ENCODE assay signal across 17 mouse cellular contexts in genomic region chr13:93312518-93312917, GRCm38 (mm10).
"Had no signal": no experiment of that assay in that cellular context is flagged by ENCODE, and none has a peak within 500 bp of the region (broad histone marks: within the 10 kb centered on the region; RNA-seq: fewer than 3 reads in every experiment).

No protein-coding gene starts in this region.

- H3K9ac ChIP-seq: lung, embryonic 15.5 days; midbrain, embryonic 13.5 days; midbrain, embryonic 15.5 days; neural tube, embryonic 12.5 days; stomach, embryonic 15.5 days had no signal

- ATAC-seq: lung, postnatal 0 days; midbrain, embryonic 13.5 days; midbrain, embryonic 15.5 days had no signal

- DNase-seq: lung, adult 2 months; lung, postnatal 14 days; lung, postnatal 36 days; right cerebral cortex, postnatal 14 days; thymus, adult 2 months; thymus, postnatal 25 days; thymus, postnatal 4 days had no signal

- H3K4me1 ChIP-seq: lung, embryonic 15.5 days; stomach, embryonic 15.5 days had no signal

- H3K27me3 ChIP-seq: lung, embryonic 15.5 days; megakaryocyte, embryonic 14.5 days; midbrain, embryonic 13.5 days; midbrain, embryonic 15.5 days; neural tube, embryonic 12.5 days; stomach, embryonic 15.5 days had no signal

- H3K4me3 ChIP-seq: lung, embryonic 15.5 days; megakaryocyte, embryonic 14.5 days; midbrain, embryonic 13.5 days; midbrain, embryonic 15.5 days; neural tube, embryonic 12.5 days; stomach, embryonic 15.5 days had no signal

- H3K27ac ChIP-seq: lung, embryonic 15.5 days; macrophage; midbrain, embryonic 13.5 days; midbrain, embryonic 15.5 days; neural tube, embryonic 12.5 days; stomach, embryonic 15.5 days; stomach, postnatal 0 days had no signal

- H3K9me3 ChIP-seq: lung, embryonic 15.5 days; megakaryocyte, embryonic 14.5 days; midbrain, embryonic 13.5 days; midbrain, embryonic 15.5 days; neural tube, embryonic 12.5 days; stomach, embryonic 15.5 days had no signal

- H3K4me2 ChIP-seq: lung, embryonic 15.5 days; midbrain, embryonic 11.5 days; midbrain, embryonic 13.5 days; midbrain, embryonic 15.5 days; neural tube, embryonic 12.5 days; stomach, embryonic 15.5 days had no signal

- H3K36me3 ChIP-seq: lung, embryonic 15.5 days; midbrain, embryonic 13.5 days; midbrain, embryonic 15.5 days; neural tube, embryonic 12.5 days; stomach, embryonic 15.5 days had no signal
